8 mouse cellular contexts compared by ENCODE assay signal in the genomic region with DNA sequence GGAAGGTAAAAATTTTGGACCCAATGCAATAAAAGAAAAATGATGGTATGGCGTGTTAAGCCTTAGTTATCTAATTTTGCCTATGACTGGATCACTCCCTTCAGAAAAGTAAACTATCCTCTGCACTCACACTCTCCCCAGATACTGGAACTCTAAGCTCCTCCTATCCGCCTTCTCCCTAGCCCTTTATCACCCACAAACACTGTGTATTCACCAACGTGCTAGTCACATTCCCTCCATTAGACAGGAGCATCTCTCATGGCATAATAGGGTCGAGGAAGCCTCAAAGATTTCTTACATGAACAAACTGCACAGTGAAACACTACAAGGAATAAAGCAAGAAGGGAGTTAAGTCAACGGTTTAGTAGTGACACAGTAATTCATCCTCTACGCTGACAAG. TPM values are rescaled to one million over a fixed set of nuclear protein-coding genes. Genes with fewer than 3 reads are reported as not detected.
DNase-seq lines count a peak whose midpoint lies in the region; ATAC-seq and TF ChIP-seq lines count a peak whose summit lies in the region.

No protein-coding gene starts in this region.

- peaks cover 7% of the 10 kb centered on the region for H3K36me3 ChIP-seq in C2C12 (ENCODE audit: control insufficient read depth, insufficient read depth)
- peaks cover 13% of the 10 kb centered on the region for H3K36me3 ChIP-seq in forebrain, embryonic 10.5 days (replicated peaks)
- H3K36me3 ChIP-seq in liver, embryonic 11.5 days (ENCODE audit: control insufficient read depth, insufficient read depth, low read length) = no peaks in the 10 kb centered on the region; the same call in 1 of the 2 replicates

- no peak for TF ChIP-seq POLR2A in cerebellum, adult 2 months (IDR thresholded peaks at IDR 0.05; ENCODE audit: borderline replicate concordance, insufficient read depth, low read length)

- ATAC-seq in liver, embryonic 11.5 days (replicated peaks; ENCODE audit: low FRiP score) = peak; percentile 90

- peak overlapping the region; percentile 37 for H3ac ChIP-seq in C2C12 (ENCODE audit: control insufficient read depth, insufficient read length, low read depth)

- peaks cover 61% of the 10 kb centered on the region for H3K79me2 ChIP-seq in C2C12 (ENCODE audit: control insufficient read depth, insufficient read depth)

- peaks cover 52% of the 10 kb centered on the region for H3K79me3 ChIP-seq in C2C12 (ENCODE audit: low read depth)

- H3K27ac ChIP-seq in cerebellum, adult 2 months (ENCODE audit: insufficient read depth, low read length) = no peak overlapping the region
- no peak overlapping the region for H3K27ac ChIP-seq in forebrain, embryonic 10.5 days
- peak overlapping the region; percentile 69; the same call in 1 of the 2 replicates for H3K27ac ChIP-seq in liver, embryonic 11.5 days (ENCODE audit: low read depth, low read length)

- peak overlapping the region; percentile 92 for H3K4me2 ChIP-seq in liver, embryonic 11.5 days

- H3K4me3 ChIP-seq in cerebellum, adult 2 months (replicated peaks; ENCODE audit: insufficient read depth, low read depth, low read length) = peak overlapping the region; percentile 66
- peak overlapping the region; percentile 89 for H3K4me3 ChIP-seq in C2C12 (ENCODE audit: insufficient read depth, poor library complexity, severe bottlenecking)
- H3K4me3 ChIP-seq in forebrain, embryonic 10.5 days = peak overlapping the region; percentile 97
- H3K4me3 ChIP-seq in liver, embryonic 11.5 days (ENCODE audit: low read depth, low read length) = peak overlapping the region; percentile 96

- H3K4me1 ChIP-seq in cerebellum, adult 2 months (ENCODE audit: control insufficient read depth, insufficient read depth, low read length) = peaks cover 4% of the 10 kb centered on the region; the same call in 1 of the 2 replicates
- peaks cover 24% of the 10 kb centered on the region for H3K4me1 ChIP-seq in forebrain, embryonic 10.5 days
- H3K4me1 ChIP-seq in liver, embryonic 11.5 days (replicated peaks; ENCODE audit: control insufficient read depth, insufficient read depth, low read length) = peaks cover 11% of the 10 kb centered on the region

- peak overlapping the region; percentile 91 for H3K9ac ChIP-seq in liver, embryonic 11.5 days (ENCODE audit: low read depth, low read length)

- DNase-seq in cerebellum, adult 2 months = no peak
- DNase-seq in cerebellum, adult 11-12 months = no peak
- no peak for DNase-seq in forebrain, embryonic 10.5 days (ENCODE audit: extremely low spot score, low spot score)
- DNase-seq in liver, embryonic 11.5 days (ENCODE audit: low spot score) = no peak
- DNase-seq in cerebellum, postnatal 25 days = no peak
- DNase-seq in adrenal gland, adult 18-20 months (ENCODE audit: low spot score in 2 of 2) = no peak
- no peak for DNase-seq in thymus, postnatal 25 days

- 20% methylated on average over 6 of the region's 6 CpGs for WGBS in cerebellum, adult 2 months
- WGBS in forebrain, embryonic 10.5 days = 44% methylated on average over 6 of the region's 6 CpGs
- WGBS in liver, embryonic 11.5 days = 19% methylated on average over 6 of the region's 6 CpGs

- no peaks in the 10 kb centered on the region for H3K9me3 ChIP-seq in forebrain, embryonic 10.5 days
- H3K9me3 ChIP-seq in liver, embryonic 11.5 days (ENCODE audit: control insufficient read depth, low read length) = no peaks in the 10 kb centered on the region

- no peaks in the 10 kb centered on the region for H3K27me3 ChIP-seq in cerebellum, adult 2 months (ENCODE audit: control insufficient read depth, insufficient read depth, low read length)
- H3K27me3 ChIP-seq in C2C12 (ENCODE audit: control insufficient read depth, insufficient read depth, insufficient read length) = no peaks in the 10 kb centered on the region
- 0 out of 2 replicates have a peak, but pooled peaks cover 3% of the 10 kb centered on the region for H3K27me3 ChIP-seq in forebrain, embryonic 10.5 days (ENCODE audit: poor library complexity, severe bottlenecking)
- H3K27me3 ChIP-seq in liver, embryonic 11.5 days (replicated peaks; ENCODE audit: control insufficient read depth, insufficient read depth, low read length) = peaks cover 8% of the 10 kb centered on the region

- TF ChIP-seq CTCF in cerebellum, adult 2 months (IDR thresholded peaks at IDR 0.05; ENCODE audit: borderline replicate concordance, insufficient read depth, low read depth, low read length) = no peak
- no peak for TF ChIP-seq CTCF in C2C12 (IDR thresholded peaks at IDR 0.05; ENCODE audit: control insufficient read depth, insufficient read depth, insufficient read length)

TF ChIP-seq in C2C12, 6 proteins besides CTCF, POLR2A, EP300 and RAD21:
- no peak for TF ChIP-seq MAX (IDR thresholded peaks at IDR 0.05)
- no peak for TF ChIP-seq FOSL1 (IDR thresholded peaks at IDR 0.05; ENCODE audit: insufficient read depth, low read length, poor library complexity, severe bottlenecking)
- TF ChIP-seq MYOD1 (IDR thresholded peaks at IDR 0.05; ENCODE audit: control insufficient read depth, insufficient read length, low read depth) = no peak
- TF ChIP-seq MYOG (IDR thresholded peaks at IDR 0.05; ENCODE audit: control insufficient read depth, extremely low read depth, insufficient read length) = no peak
- no peak for TF ChIP-seq CEBPB (IDR thresholded peaks at IDR 0.05; ENCODE audit: low read depth)
- no peak for TF ChIP-seq USF1 (IDR thresholded peaks at IDR 0.05; ENCODE audit: low read depth)

RNA-seq across cellular contexts. Expression of a gene that starts 1.1 kb away (rescaled TPM):
- polyA plus RNA-seq in cerebellum, adult 2 months (2012; rRNA removed) = 56.0 and 60.1 TPM in 2 replicates
- 22.0 TPM for polyA plus RNA-seq in C2C12 (2012; fragmentation: generic; extraction: Trizol)
- polyA plus RNA-seq in forebrain, embryonic 10.5 days (2016; fragmentation: Nextera tagmentation; extraction: Ambion mirVana) = 60.1 and 62.2 TPM in 2 replicates
- polyA plus RNA-seq in liver, embryonic 11.5 days (2014; fragmentation: Nextera tagmentation; extraction: Ambion mirVana) = 56.3 and 63.7 TPM in 2 replicates
- total RNA-seq in adrenal gland, adult 18-20 months (2021) = 10 to 100 TPM; 27.5 to 33.8 TPM
